Mouse (Mus musculus): ENCODE measurements at regions not wholly inside any gene's neighbourhood (a gene's known extent, or its start where the extent isn't known, plus 50 kb on each side); places are given as distances from the start of the nearest gene placed in this dataset.

DNA sequence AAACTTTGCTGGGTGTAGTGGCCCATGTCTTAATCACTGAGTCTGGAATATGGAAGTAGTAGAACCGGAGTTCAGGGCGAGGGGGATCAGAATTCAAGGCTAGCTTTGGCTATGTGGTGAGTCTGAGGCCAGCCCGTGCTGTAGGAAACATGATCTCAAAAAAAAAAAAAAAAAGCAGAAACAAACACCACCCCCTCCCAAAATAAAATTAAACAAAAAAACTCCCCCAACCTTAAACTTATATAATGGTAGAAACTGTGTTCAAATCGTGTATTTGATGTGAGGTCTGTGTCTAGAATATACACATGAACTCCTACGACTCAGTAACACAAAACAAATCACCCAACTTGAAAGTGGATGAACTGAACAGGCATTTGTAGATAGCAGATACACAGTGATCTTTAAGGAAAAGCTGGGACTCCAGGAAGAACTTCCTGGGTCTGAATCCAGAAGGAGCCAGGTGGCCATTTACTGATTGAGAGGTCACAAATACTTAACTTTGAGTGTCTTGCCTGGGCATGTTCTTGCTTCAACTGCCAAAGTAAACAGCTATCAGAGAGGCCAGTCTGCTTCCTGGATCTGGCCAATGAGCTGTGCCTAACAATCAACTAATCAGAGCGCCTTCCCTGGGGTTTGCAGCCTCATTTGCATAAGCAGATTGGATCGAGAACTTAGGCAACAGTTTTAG is 63.6 kb upstream of the Nfe2l2 start:
- no peak overlapping the region for H3ac ChIP-seq (ENCODE audit: control insufficient read depth, insufficient read length)
- H3K36me3 ChIP-seq (ENCODE audit: control insufficient read depth, insufficient read depth), result no peaks in the 10 kb centered on the region
- peak overlapping the region; percentile 19 for H3K4me2 ChIP-seq (ENCODE audit: low read depth)
- no peak overlapping the region for H3K4me3 ChIP-seq
- no peaks in the 10 kb centered on the region for H3K27me3 ChIP-seq (ENCODE audit: control insufficient read depth, insufficient read depth, insufficient read length)
- H3K79me2 ChIP-seq (ENCODE audit: control insufficient read depth, insufficient read depth), result no peaks in the 10 kb centered on the region
- TF ChIP-seq TCF3 (IDR thresholded peaks at IDR 0.05; ENCODE audit: insufficient read length, low read depth), result no peak
- TF ChIP-seq POLR2A (IDR thresholded peaks at IDR 0.05; ENCODE audit: insufficient read length, low read depth), result no peak
- TF ChIP-seq MYOD1 (IDR thresholded peaks at IDR 0.05; ENCODE audit: control insufficient read depth in 1 of 3, insufficient read length in 2 of 3, low read depth in 2 of 3), result no peak
- TF ChIP-seq E2F4 (IDR thresholded peaks at IDR 0.05; ENCODE audit: insufficient read depth), result no peak

DNA sequence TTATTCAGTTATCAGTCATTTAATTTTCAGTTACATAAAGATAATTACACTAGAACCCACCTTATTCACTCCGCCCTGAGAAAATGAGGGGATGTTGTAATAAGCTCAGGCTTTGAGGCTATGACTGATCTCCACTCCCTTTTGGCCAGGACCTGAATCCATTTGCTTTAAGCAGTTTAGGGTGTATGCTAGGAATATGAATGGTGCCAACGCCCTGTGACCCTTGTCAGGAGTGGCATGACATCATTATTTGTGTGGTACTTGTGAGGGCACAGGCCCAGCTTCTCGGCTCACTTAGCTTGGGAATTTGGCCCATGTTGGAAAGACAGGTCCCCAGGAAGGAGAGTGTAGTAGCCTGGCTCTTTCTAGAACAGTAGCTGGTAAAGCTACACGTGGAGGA is 61.0 kb upstream of the Nfe2l2 start:
- Histone ChIP-seq H3K4me2 (ENCODE audit: low read depth) (no peak overlapping the region), H3K79me2 (ENCODE audit: control insufficient read depth, insufficient read depth) (no peaks in the 10 kb centered on the region), H3K4me3 (no peak overlapping the region), H3K27me3 (ENCODE audit: control insufficient read depth, insufficient read depth, insufficient read length) (no peaks in the 10 kb centered on the region), H3ac (ENCODE audit: control insufficient read depth, insufficient read length) (no peak overlapping the region), H3K36me3 (ENCODE audit: control insufficient read depth, insufficient read depth) (no peaks in the 10 kb centered on the region)
- TF ChIP-seq REST (IDR thresholded peaks at IDR 0.05; ENCODE audit: insufficient read depth, insufficient read length), result no peak
- TF ChIP-seq TCF3 (IDR thresholded peaks at IDR 0.05; ENCODE audit: insufficient read length, low read depth), result no peak
- TF ChIP-seq TCF12 (IDR thresholded peaks at IDR 0.05; ENCODE audit: insufficient read depth, poor library complexity, severe bottlenecking), result no peak
- no peak for TF ChIP-seq MYOG (IDR thresholded peaks at IDR 0.05; ENCODE audit: control insufficient read depth in 1 of 3, insufficient read depth in 1 of 3, insufficient read length in 2 of 3, low read depth in 2 of 3)
- no peak for TF ChIP-seq MYOD1 (IDR thresholded peaks at IDR 0.05; ENCODE audit: control insufficient read depth in 1 of 3, insufficient read length in 2 of 3, low read depth in 2 of 3)
- no peak for TF ChIP-seq POLR2A (IDR thresholded peaks at IDR 0.05; ENCODE audit: insufficient read length, low read depth)
- TF ChIP-seq POLR2AphosphoS2 (IDR thresholded peaks at IDR 0.05; ENCODE audit: insufficient read length, low read depth), result no peak
- no peak for TF ChIP-seq CEBPB (IDR thresholded peaks at IDR 0.05; ENCODE audit: insufficient read depth, poor library complexity, severe bottlenecking)

DNA sequence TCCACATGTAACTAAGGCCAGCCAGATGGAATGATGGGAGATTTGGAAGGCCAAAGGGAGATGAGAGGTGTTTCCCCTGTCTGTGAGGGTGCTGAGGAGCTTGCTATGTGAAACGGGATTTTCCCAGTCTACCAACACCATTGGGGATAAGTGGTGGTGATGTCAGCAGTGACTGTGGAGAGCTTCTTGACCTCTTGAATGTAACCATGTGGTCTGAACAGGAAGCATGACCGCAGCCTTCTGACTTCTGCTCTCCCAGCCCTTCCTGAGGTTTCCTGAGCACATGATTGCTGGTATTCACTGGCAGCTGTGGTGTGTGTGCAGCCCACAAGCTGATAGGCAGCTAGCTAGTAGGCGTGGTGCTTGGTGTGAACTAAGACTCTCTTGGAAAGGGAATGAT is 58.8 kb upstream of the Nfe2l2 start:
- H3K4me3 ChIP-seq, result no peak overlapping the region
- no peaks in the 10 kb centered on the region for H3K27me3 ChIP-seq (ENCODE audit: control insufficient read depth, insufficient read depth, insufficient read length)
- H3K36me3 ChIP-seq (ENCODE audit: control insufficient read depth, insufficient read depth), result no peaks in the 10 kb centered on the region
- H3K4me2 ChIP-seq (ENCODE audit: low read depth), result no peak overlapping the region
- H3K79me2 ChIP-seq (ENCODE audit: control insufficient read depth, insufficient read depth), result no peaks in the 10 kb centered on the region
- TF ChIP-seq MYOD1 (IDR thresholded peaks at IDR 0.05; ENCODE audit: control insufficient read depth in 1 of 3, insufficient read length in 2 of 3, low read depth in 2 of 3) (peak in 2 of 3 experiments; percentile 65 to 73), TCF12 (IDR thresholded peaks at IDR 0.05; ENCODE audit: insufficient read depth, poor library complexity, severe bottlenecking) (no peak), USF1 (IDR thresholded peaks at IDR 0.05; ENCODE audit: low read depth) (peak; percentile 34), SRF (IDR thresholded peaks at IDR 0.05; ENCODE audit: control insufficient read depth, insufficient read length, low read depth) (no peak), REST (IDR thresholded peaks at IDR 0.05; ENCODE audit: insufficient read depth, insufficient read length) (no peak), POLR2A (IDR thresholded peaks at IDR 0.05; ENCODE audit: insufficient read length, low read depth) (no peak), MYOG (IDR thresholded peaks at IDR 0.05; ENCODE audit: control insufficient read depth in 1 of 3, insufficient read depth in 1 of 3, insufficient read length in 2 of 3, low read depth in 2 of 3) (peak in 2 of 3 experiments; percentile 18 to 82), CEBPB (IDR thresholded peaks at IDR 0.05; ENCODE audit: insufficient read depth, poor library complexity, severe bottlenecking) (no peak), POLR2AphosphoS2 (IDR thresholded peaks at IDR 0.05; ENCODE audit: insufficient read length, low read depth) (no peak), TCF3 (IDR thresholded peaks at IDR 0.05; ENCODE audit: insufficient read length, low read depth) (no peak)
- no peak overlapping the region for H3ac ChIP-seq (ENCODE audit: control insufficient read depth, insufficient read length)

DNA sequence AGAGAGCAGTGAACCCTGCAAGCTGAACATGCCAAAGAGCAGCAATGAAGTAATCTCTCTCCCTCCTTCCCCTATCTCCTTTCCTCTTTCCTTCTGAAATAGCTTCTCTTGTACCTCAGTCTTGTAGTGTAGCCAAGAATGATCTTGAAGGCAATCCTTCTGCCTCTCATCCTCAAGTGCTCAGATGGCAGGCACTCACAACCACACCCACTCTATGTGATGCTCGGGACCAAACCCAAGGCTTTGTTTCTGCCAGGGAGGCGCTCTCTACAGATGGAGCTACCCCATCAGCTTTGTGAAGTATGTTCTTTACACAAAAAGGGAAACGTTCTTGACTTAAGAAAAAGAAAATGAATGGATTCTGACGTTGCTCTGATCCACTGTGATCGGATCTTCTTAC is 57.6 kb upstream of the Nfe2l2 start:
- no peaks in the 10 kb centered on the region for H3K79me2 ChIP-seq (ENCODE audit: control insufficient read depth, insufficient read depth)
- no peak overlapping the region for H3ac ChIP-seq (ENCODE audit: control insufficient read depth, insufficient read length)
- no peaks in the 10 kb centered on the region for H3K27me3 ChIP-seq (ENCODE audit: control insufficient read depth, insufficient read depth, insufficient read length)
- no peak overlapping the region for H3K4me3 ChIP-seq
- no peak for TF ChIP-seq REST (IDR thresholded peaks at IDR 0.05; ENCODE audit: insufficient read depth, insufficient read length)
- TF ChIP-seq POLR2AphosphoS2 (IDR thresholded peaks at IDR 0.05; ENCODE audit: insufficient read length, low read depth), result no peak
- TF ChIP-seq SRF (IDR thresholded peaks at IDR 0.05; ENCODE audit: control insufficient read depth, insufficient read length, low read depth), result no peak
- H3K4me2 ChIP-seq (ENCODE audit: low read depth), result no peak overlapping the region
- no peaks in the 10 kb centered on the region for H3K36me3 ChIP-seq (ENCODE audit: control insufficient read depth, insufficient read depth)

DNA sequence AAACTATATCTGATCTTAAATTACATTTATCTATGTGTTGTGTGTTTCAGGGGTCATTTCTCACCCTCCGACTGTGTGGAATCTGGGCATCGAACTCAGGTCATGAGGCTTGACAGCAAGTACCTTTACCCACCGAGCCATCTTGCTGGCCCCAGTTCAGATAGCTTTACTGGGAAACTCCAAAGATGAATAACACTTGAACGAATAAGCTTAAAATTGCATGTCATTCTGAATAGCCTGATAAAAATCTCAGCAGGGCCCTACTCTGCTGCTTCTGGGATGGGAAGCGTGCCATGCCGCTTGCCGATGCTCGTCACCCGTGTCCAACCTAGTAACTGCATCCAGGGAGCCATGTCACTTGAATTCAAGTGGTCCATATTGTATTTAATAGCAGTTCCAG is 57.2 kb upstream of the Nfe2l2 start:
- Histone ChIP-seq H3ac (ENCODE audit: control insufficient read depth, insufficient read length) (no peak overlapping the region), H3K36me3 (ENCODE audit: control insufficient read depth, insufficient read depth) (no peaks in the 10 kb centered on the region), H3K27me3 (ENCODE audit: control insufficient read depth, insufficient read depth, insufficient read length) (no peaks in the 10 kb centered on the region), H3K4me3 (no peak overlapping the region), H3K4me2 (ENCODE audit: low read depth) (no peak overlapping the region), H3K79me2 (ENCODE audit: control insufficient read depth, insufficient read depth) (no peaks in the 10 kb centered on the region)
- no peak for TF ChIP-seq POLR2A (IDR thresholded peaks at IDR 0.05; ENCODE audit: insufficient read length, low read depth)
- TF ChIP-seq USF1 (IDR thresholded peaks at IDR 0.05; ENCODE audit: low read depth), result no peak
- TF ChIP-seq CEBPB (IDR thresholded peaks at IDR 0.05; ENCODE audit: insufficient read depth, poor library complexity, severe bottlenecking), result no peak
- no peak for TF ChIP-seq E2F4 (IDR thresholded peaks at IDR 0.05; ENCODE audit: insufficient read depth)
- TF ChIP-seq REST (IDR thresholded peaks at IDR 0.05; ENCODE audit: insufficient read depth, insufficient read length), result no peak
- no peak for TF ChIP-seq SRF (IDR thresholded peaks at IDR 0.05; ENCODE audit: control insufficient read depth, insufficient read length, low read depth)
- no peak for TF ChIP-seq MYOD1 (IDR thresholded peaks at IDR 0.05; ENCODE audit: control insufficient read depth in 1 of 3, insufficient read length in 2 of 3, low read depth in 2 of 3)
- no peak for TF ChIP-seq MYOG (IDR thresholded peaks at IDR 0.05; ENCODE audit: control insufficient read depth in 1 of 3, insufficient read depth in 1 of 3, insufficient read length in 2 of 3, low read depth in 2 of 3)
- TF ChIP-seq MAX (IDR thresholded peaks at IDR 0.05; ENCODE audit: low read depth), result no peak
- TF ChIP-seq TCF12 (IDR thresholded peaks at IDR 0.05; ENCODE audit: insufficient read depth, poor library complexity, severe bottlenecking), result no peak
- no peak for TF ChIP-seq POLR2AphosphoS2 (IDR thresholded peaks at IDR 0.05; ENCODE audit: insufficient read length, low read depth)
- no peak for TF ChIP-seq TCF3 (IDR thresholded peaks at IDR 0.05; ENCODE audit: insufficient read length, low read depth)

Measured in myocyte (in vitro differentiated cells).